Mouse (Mus musculus) embryonic fibroblast, embryonic 13.5 days (primary cell): Measurements from ENCODE around the gene Slc6a21. TPM values are rescaled to one million over a fixed set of nuclear protein-coding genes. Genes with fewer than 3 reads are reported as not detected.
A peak's percentile ranks its signal among the peaks of the same experiment; 100 is the strongest.

ENCODE experiments used
- H3K27ac ChIP-seq: 2 replicates; pipeline ENCODE4 v1.5.1; 2012; ENCODE audit warnings: low read length, control low read depth, inconsistent platforms; ENCODE audit not compliant: insufficient read depth
- H3K4me1 ChIP-seq: 2 replicates; pipeline ENCODE4 v1.6.1; 2011; ENCODE audit warnings: low read length; ENCODE audit not compliant: control insufficient read depth, insufficient read depth
- H3K4me3 ChIP-seq: 2 replicates; pipeline ENCODE4 v1.5.1; 2011; ENCODE audit warnings: mild to moderate bottlenecking, control low read depth, low read length; ENCODE audit not compliant: insufficient read depth
- CTCF ChIP-seq: IDR thresholded peaks from 2 replicates; pipeline ENCODE4 v1.5.1; 2011; ENCODE audit warnings: mild to moderate bottlenecking, control low read depth, low read length, moderate library complexity, borderline replicate concordance; ENCODE audit not compliant: insufficient read depth
- POLR2A ChIP-seq: IDR thresholded peaks from 2 replicates; pipeline ENCODE4 v1.6.1; 2011; ENCODE audit warnings: low read depth, mild to moderate bottlenecking, control low read depth, low read length, moderate library complexity
- polyA plus RNA-seq: library from polyadenylated mRNA; stranded (reverse); fragments of >200 nt; gene quantifications from 2 replicates; pipeline ENCODE4 v1.2.4, GENCODE M21; 2011; ENCODE audit warnings: low read depth; ENCODE audit not compliant: missing spikeins, insufficient read length

Gene Slc6a21
- polyA plus RNA-seq, 1 experiment: not detected

- Histone ChIP-seq H3K4me1 (no peaks in the 10 kb centered on the region), H3K4me3 (peak overlapping the region; percentile 76), H3K27ac (no peak overlapping the region)
- TF ChIP-seq POLR2A (no peak; the same call in 1 of the 2 replicates), CTCF (no peak)
Observed at GRCm38 (mm10) chr7:45332685-45333425, 55.5 kb downstream of the Slc6a21 start.

GRCm38 (mm10) chr7:45333431-45333982 is 56.2 kb downstream of the Slc6a21 start, which contains the start of gene Trpm4:
Gene Trpm4, minus strand, starts transcription at chr7:45333780.
- Histone ChIP-seq H3K4me3 (peak within 1 kb of the TSS; percentile 76), H3K4me1 (no peaks in the 10 kb centered on the region)
- TF ChIP-seq CTCF (no peak), POLR2A (peak; percentile 84)

GRCm38 (mm10) chr7:45334605-45335004 is 57.3 kb downstream of the Slc6a21 start:
- Histone ChIP-seq H3K4me1 (no peaks in the 10 kb centered on the region), H3K27ac (no peak overlapping the region), H3K4me3 (no peak overlapping the region)
- no peak for TF ChIP-seq CTCF
- no peak for TF ChIP-seq POLR2A

More at GRCm38 (mm10) chr7:45333431-45333982, 56.2 kb downstream of the Slc6a21 start, which contains the start of gene Trpm4:
- H3K27ac ChIP-seq: no peak within 1 kb of the TSS

- Histone ChIP-seq H3K4me1 (no peaks in the 10 kb centered on the region), H3K27ac (no peak within 1 kb of the TSS), H3K4me3 (no peak within 1 kb of the TSS)
- TF ChIP-seq CTCF (no peak), POLR2A (no peak)
Observed at GRCm38 (mm10) chr7:45335056-45335455, 57.7 kb downstream of the Slc6a21 start, which contains the start of gene Hrc. Gene Hrc, plus strand, starts transcription at chr7:45335290.

- H3K27ac ChIP-seq: no peak overlapping the region
- no peak for TF ChIP-seq CTCF
- TF ChIP-seq POLR2A: no peak
- H3K4me1 ChIP-seq: no peaks in the 10 kb centered on the region
- H3K4me3 ChIP-seq: no peak overlapping the region
Observed at GRCm38 (mm10) chr7:45336319-45336718, 59.0 kb downstream of the Slc6a21 start.

GRCm38 (mm10) chr7:45337469-45337868 is 60.2 kb downstream of the Slc6a21 start:
- no peak for TF ChIP-seq CTCF
- no peak for TF ChIP-seq POLR2A
- no peaks in the 10 kb centered on the region for H3K4me1 ChIP-seq
- no peak overlapping the region for H3K4me3 ChIP-seq
- H3K27ac ChIP-seq: no peak overlapping the region

GRCm38 (mm10) chr7:45338161-45338911 is 61.0 kb downstream of the Slc6a21 start:
- Histone ChIP-seq H3K4me1 (no peaks in the 10 kb centered on the region), H3K4me3 (no peak overlapping the region), H3K27ac (no peak overlapping the region)
- TF ChIP-seq CTCF (no peak), POLR2A (no peak)

Other genes with a start within 250 kb of the Slc6a21 start
- gene Prr12, start 224.6 kb upstream of the Slc6a21 start, polyA plus RNA-seq: 15.4 and 16.9 TPM in 2 replicates
- gene Nosip, start 215.1 kb upstream of the Slc6a21 start, polyA plus RNA-seq: 33.0 and 38.0 TPM in 2 replicates
- gene Prrg2, start 214.8 kb upstream of the Slc6a21 start, polyA plus RNA-seq: 15.1 and 17.5 TPM in 2 replicates
- 439 and 601 TPM in 2 replicates for gene Rcn3, start 185.3 kb upstream of the Slc6a21 start, polyA plus RNA-seq
- 41.5 and 64.3 TPM in 2 replicates for gene Fcgrt, start 173.7 kb upstream of the Slc6a21 start, polyA plus RNA-seq
- gene Rps11, start 153.1 kb upstream of the Slc6a21 start, polyA plus RNA-seq: 1,929 and 1,977 TPM in 2 replicates
- 3,288 and 3,370 TPM in 2 replicates for gene Rpl13a, start 148.8 kb upstream of the Slc6a21 start, polyA plus RNA-seq
- 1.8 TPM in 2 replicates for gene Gm45713, start 141.3 kb upstream of the Slc6a21 start, polyA plus RNA-seq
- gene Flt3l, start 141.1 kb upstream of the Slc6a21 start, polyA plus RNA-seq: 9.4 and 17.1 TPM in 2 replicates
- gene Pih1d1, start 123.2 kb upstream of the Slc6a21 start, polyA plus RNA-seq: 45.6 and 56.2 TPM in 2 replicates
- gene Aldh16a1, start 122.9 kb upstream of the Slc6a21 start, polyA plus RNA-seq: 24.9 and 25.0 TPM in 2 replicates
- gene Slc17a7, start 113.6 kb upstream of the Slc6a21 start, polyA plus RNA-seq: 0.28 and 0.58 TPM in 2 replicates
- gene Gfy, start 97.9 kb upstream of the Slc6a21 start, polyA plus RNA-seq: not detected in 2 replicates
- not detected in 2 replicates for gene Pth2, start 96.5 kb upstream of the Slc6a21 start, polyA plus RNA-seq
- not detected in 2 replicates for gene Ccdc155, start 72.6 kb upstream of the Slc6a21 start, polyA plus RNA-seq
- gene Dkkl1, start 65.4 kb upstream of the Slc6a21 start, polyA plus RNA-seq: not detected in 2 replicates
- 79.9 and 94.3 TPM in 2 replicates for gene Tead2, start 61.8 kb upstream of the Slc6a21 start, polyA plus RNA-seq
- 0.86 TPM in 1 of 2 replicates, not detected in the other for gene Cd37, start 38.4 kb upstream of the Slc6a21 start, polyA plus RNA-seq
- gene Slc6a16, start 36.4 kb upstream of the Slc6a21 start, polyA plus RNA-seq: not detected in 2 replicates
- gene Trpm4, start 56.3 kb downstream of the Slc6a21 start, polyA plus RNA-seq: 9.8 and 12.8 TPM in 2 replicates
- gene Hrc, start 57.8 kb downstream of the Slc6a21 start, polyA plus RNA-seq: not detected in 2 replicates
- 2.5 and 2.7 TPM in 2 replicates for gene Ppfia3, start 89.5 kb downstream of the Slc6a21 start, polyA plus RNA-seq
- 2.3 TPM in 1 of 2 replicates, not detected in the other for gene Lin7b, start 93.1 kb downstream of the Slc6a21 start, polyA plus RNA-seq
- 407 and 463 TPM in 2 replicates for gene Snrnp70, start 118.2 kb downstream of the Slc6a21 start, polyA plus RNA-seq
- not detected in 2 replicates for gene Kcna7, start 128.1 kb downstream of the Slc6a21 start, polyA plus RNA-seq
- gene Ntf5, start 136.2 kb downstream of the Slc6a21 start, polyA plus RNA-seq: 0.79 and 1.0 TPM in 2 replicates
- not detected in 2 replicates for gene Lhb, start 143.3 kb downstream of the Slc6a21 start, polyA plus RNA-seq
- 47.6 and 58.2 TPM in 2 replicates for gene Gys1, start 157.3 kb downstream of the Slc6a21 start, polyA plus RNA-seq
- 67.9 and 74.6 TPM in 2 replicates for gene Ruvbl2, start 160.6 kb downstream of the Slc6a21 start, polyA plus RNA-seq
- gene Ftl1, start 182.4 kb downstream of the Slc6a21 start, polyA plus RNA-seq: 3,506 and 4,699 TPM in 2 replicates
- 218 and 278 TPM in 2 replicates for gene Bax, start 189.4 kb downstream of the Slc6a21 start, polyA plus RNA-seq
- not detected in 2 replicates for gene Tulp2, start 204.4 kb downstream of the Slc6a21 start, polyA plus RNA-seq
- not detected in 2 replicates for gene Gm45808, start 209.3 kb downstream of the Slc6a21 start, polyA plus RNA-seq
- 0.68 and 1.2 TPM in 2 replicates for gene Dhdh, start 211.3 kb downstream of the Slc6a21 start, polyA plus RNA-seq
- 409 and 447 TPM in 2 replicates for gene Nucb1, start 232.9 kb downstream of the Slc6a21 start, polyA plus RNA-seq
- gene Ppp1r15a, start 248.8 kb downstream of the Slc6a21 start, polyA plus RNA-seq: 31.7 and 35.9 TPM in 2 replicates
- 9.1 and 11.4 TPM in 2 replicates for gene Plekha4, start 248.8 kb downstream of the Slc6a21 start, polyA plus RNA-seq